Mouse (Mus musculus) spleen, adult 12 weeks (tissue): ENCODE results near the gene Ccdc191.

ENCODE experiments used
- DNase-seq: peaks from one replicate; pipeline ENCODE4 v3.0.0; 2022; ENCODE audit warnings: low spot score

Ccdc191 gene

DNA sequence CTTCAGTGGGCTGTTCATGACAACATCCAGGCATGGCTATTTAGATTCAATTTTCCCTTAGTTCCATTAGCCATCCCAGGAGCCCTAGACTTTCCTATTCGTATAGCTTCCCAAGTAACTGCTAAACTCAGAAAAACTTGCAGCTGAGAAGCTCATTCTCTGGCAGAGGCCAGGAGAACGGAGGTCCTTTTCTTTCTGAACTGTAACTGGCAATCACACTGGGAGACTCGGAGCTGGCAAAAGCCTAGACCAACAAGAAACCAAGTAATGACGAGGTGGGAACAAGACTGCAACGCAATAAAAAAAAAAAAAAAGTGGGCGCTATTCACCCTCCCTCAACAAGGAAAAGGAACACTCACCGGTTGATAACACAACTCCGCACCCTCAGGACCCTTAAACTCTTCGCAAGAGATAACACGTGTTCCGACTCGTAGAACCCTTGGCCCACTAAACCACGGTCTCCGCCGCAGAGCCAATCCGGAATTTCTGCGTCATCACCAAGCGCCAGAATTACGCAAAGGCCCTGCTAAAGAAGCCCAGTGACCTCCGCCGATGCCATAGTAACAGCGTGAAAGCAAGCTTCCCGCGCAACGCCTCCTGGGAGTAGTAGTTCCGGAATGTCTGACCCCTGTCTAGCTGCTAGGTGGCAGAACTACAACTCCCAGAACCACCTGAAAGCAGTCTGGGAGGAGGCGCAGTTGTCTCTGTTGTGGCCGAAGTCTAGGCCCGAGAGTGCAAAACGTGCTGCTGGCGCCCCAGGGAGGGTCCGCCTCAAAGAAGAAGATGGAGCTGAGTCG is at the start of gene Ccdc191:
Gene Ccdc191, plus strand, starts transcription at position 593 of the 797 bp plus-strand sequence.
- peak; percentile 96 for DNase-seq

GRCm38 (mm10) chr16:43841236-43841635 is 48.4 kb upstream of the Ccdc191 start:
- no peak for DNase-seq

DNA sequence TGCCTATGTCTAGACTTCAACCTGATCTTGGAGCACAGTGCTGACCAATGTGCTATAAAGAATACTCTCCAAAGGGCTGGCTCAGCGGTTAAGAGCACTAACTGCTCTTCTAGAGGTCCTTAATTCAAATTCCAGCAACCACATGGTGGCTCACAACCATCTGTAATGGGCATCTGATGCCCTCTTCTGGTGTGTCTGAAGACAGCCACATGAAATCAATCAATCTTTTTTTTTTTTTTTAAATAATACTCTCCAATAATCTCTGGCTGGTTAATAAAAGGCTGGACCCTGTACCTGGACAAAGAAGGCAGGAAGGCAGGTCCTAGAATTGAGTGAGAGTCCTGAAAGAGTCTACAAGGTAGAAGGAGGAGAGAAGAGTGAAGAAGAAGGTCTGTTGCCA is 39.8 kb upstream of the Ccdc191 start:
- DNase-seq, result no peak

DNA sequence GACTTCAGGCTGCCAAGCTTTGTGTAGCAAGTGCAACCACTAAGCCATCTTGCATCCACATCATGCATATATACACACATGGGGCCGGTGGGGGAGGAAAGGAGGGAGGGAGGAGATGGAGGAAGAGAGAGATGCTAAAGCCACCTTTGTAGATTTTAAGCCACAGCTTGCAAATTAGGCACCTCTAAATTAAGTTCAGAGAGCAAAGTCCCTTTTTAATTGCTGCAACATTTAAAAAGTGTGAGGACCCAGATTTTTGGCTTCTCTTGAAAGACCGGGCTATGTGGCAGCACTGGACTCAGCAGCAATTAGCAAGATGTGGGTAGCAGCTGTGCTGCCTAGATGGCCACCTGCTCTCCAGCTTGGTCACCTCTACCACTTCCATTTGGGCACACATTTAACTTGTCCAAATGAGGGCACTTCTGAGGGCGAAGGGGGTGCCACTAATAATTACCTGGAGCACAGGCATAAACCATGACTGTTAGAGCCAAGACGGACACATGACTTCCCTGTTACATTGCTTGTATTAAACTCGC is 30.6 kb upstream of the Ccdc191 start:
- no peak for DNase-seq

DNA sequence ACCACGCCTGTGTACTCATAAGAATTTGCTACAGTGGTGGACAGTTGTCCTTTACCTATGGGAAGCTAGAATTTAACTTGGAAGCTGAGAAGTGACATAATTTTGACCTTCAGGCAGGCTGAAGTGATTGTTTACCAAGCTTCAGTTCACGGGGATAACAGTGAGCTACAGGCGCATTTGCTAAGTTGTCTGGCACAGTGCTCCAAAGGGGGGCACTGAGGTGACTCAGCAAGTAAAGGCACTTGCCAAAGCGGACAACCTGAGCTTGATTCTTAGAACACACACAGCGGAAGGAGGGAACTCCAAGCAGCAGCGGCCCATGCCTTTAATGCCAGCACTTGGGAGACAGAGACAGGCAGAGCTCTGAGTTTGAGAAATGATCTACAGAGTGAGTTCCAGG is 29.0 kb upstream of the Ccdc191 start:
- DNase-seq, result no peak

GRCm38 (mm10) chr16:43869805-43870204 is 19.8 kb upstream of the Ccdc191 start:
- DNase-seq, result no peak

DNA sequence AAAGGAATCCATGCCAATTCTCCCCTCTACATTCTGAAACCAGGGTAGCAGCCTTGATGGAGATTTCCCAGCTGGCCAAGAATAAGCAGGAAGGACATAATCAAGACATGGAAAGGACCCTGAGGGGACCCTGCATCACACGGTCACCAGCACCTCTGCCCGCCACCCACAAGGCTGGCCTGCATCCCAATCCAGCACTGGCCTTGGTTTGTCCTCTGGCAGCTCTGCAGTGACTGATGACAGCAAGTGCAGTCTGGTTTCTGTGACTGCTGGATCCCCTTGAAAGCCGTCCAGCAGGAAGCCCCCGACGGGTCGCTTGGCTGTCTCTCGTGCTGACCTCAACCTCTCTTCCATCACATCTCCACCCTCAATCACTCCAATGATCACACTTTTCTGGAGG is 18.2 kb upstream of the Ccdc191 start:
- no peak for DNase-seq

DNA sequence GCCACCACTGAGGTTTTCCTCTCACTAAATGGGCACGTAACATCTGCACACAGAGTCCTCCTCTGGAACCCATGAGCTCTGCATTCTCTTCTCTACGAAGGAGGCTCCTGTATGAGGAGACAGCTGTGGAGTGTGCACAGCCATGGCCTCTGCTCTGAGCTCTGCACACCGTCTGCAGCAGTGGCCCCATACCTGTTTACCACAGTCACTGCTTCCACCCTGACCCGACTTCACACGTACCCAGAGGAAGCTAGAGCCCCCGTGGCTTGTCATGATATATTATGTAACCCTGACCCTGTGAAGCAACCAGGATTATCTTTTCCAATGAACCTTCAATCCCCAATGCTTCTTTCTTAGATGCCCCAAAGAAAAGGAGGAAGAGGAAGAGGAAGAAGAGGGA is 9.8 kb upstream of the Ccdc191 start:
- no peak for DNase-seq

- no peak for DNase-seq
Measured at GRCm38 (mm10) chr16:43881636-43882035, 8.0 kb upstream of the Ccdc191 start.

- DNase-seq, result no peak
Measured at GRCm38 (mm10) chr16:43882329-43882728, 7.3 kb upstream of the Ccdc191 start.

GRCm38 (mm10) chr16:43890005-43890336 is 371 bp downstream of the Ccdc191 start:
- no peak for DNase-seq

GRCm38 (mm10) chr16:43890747-43891336 is 1.2 kb downstream of the Ccdc191 start:
- DNase-seq, result no peak

DNA sequence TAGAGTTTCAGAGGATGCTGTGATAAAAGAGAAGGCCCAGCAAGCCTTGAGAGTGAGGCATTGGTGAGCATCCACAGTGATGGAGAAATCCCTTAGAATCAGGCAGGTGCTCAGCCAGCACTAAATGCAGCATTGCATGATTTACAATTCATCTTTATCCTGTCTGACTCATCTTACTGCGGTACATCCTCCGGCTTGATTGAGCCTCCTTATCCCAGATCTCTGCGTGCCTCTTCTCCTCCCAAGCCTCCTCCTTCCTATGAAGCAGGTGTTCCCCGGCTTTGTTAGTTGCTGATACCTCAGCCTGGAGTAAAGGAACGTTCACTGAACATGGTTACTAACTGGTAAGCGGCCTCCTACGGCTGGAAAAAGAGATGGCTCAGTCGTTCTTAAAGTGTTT is 4.9 kb downstream of the Ccdc191 start:
- no peak for DNase-seq

DNA sequence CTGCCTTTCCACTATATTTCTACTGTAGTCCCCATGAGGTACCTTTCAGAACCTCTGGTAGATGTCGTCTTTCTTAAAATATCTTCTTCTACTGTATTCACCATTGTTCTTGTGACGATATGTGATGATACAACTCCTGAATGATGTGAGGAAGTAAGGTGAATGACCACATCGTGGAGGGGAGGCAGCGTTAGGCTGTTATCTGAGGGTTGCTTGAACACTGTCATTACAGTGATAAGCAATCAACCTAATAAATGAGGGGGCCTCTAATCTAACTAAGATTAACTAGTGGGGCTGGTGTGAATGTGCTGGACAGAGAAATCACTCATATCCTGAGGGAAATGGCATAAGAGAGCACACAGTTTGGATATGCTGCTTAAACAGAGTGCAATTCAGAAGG is 10.5 kb downstream of the Ccdc191 start:
- no peak for DNase-seq

- no peak for DNase-seq
Measured at GRCm38 (mm10) chr16:43900571-43900970, 11.0 kb downstream of the Ccdc191 start.

DNA sequence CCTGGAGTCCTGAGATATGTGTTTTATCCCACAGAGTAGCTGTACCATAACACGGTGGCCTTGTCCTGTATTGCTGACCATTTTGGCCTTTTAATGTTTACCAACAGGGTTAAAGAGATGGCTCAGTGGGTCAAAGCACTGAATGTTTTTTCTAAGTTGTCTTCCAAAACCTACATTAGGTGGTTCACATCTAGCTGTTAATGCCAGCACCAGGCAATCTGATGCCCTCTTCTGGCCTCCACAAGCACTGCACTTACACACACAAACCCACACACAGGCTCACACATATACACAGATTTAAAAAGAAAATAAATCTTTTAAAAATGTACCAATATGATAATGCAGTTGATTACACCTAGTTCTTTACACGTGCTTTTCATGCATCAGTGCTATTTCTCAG is 19.3 kb downstream of the Ccdc191 start:
- no peak for DNase-seq

DNA sequence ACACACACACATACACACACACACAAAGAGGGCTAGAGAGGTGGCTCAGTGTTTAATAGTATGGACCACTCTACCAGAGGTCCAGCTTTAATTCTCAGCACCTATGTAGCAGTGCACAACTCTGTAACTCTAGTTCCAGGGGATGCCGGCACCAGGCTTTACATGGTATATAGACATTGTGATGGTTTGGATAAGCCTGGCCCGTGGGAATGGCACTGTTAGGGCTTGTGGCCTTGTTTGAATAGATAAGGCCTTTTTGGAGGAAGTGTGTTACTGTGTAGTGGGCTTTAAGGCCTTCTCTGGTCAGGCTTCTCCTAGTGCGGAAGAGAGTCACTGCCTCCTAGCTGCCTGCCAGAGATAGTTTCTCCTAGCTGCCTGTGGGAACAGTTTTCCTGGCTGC is 29.3 kb downstream of the Ccdc191 start:
- DNase-seq, result no peak

- no peak for DNase-seq
Measured at GRCm38 (mm10) chr16:43922024-43922423, 32.4 kb downstream of the Ccdc191 start.

- DNase-seq, result no peak
Measured at GRCm38 (mm10) chr16:43922630-43923029, 33.0 kb downstream of the Ccdc191 start.

- DNase-seq, result no peak
Measured at GRCm38 (mm10) chr16:43925001-43925558, 35.5 kb downstream of the Ccdc191 start.

DNA sequence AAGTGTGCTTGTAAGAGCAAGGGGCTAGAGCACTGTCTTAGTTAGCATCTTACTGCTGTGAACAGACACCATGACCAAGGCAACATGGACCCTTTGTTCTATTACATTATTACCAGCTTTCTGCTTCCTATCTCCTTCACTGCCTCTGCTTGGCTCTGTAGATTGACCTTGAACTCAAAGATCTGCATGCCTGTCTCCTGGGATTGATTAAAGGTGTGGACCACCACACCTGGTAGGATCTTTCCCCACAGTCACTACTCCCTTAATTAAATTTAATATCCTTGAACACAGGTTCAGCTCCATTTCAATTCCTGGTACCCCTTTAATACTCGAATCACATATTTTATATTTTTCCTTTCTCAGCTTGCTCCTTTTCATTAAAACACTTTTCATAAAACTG is 36.2 kb downstream of the Ccdc191 start:
- no peak for DNase-seq

DNA sequence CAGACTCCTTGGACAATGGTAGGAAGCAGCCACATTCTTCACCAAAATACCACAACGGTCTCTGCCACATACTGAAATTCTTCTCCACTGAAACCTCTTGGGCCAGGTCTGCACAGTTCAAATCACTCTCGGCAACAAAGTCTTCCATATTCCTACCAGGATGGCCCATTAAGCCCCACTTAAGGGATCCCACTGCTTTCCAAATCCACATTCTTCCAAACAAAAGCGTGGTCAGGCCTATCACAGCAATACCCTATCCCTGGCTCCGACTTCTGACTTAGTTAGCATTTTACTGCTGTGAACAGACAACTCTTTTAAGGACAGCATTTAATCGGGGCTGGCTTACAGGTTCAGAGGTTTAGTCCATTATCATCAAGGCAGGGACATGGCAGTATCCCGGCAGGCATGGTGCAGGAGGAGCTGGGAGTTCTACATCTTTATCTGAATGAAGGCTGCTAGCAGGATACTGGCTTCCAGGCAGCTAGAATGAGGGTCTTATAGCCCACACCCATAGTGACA is 36.8 kb downstream of the Ccdc191 start, which contains the start of gene Qtrt2:
Gene Qtrt2, minus strand, starts transcription at position 469 of the 519 bp plus-strand sequence.
- DNase-seq, result no peak

- no peak for DNase-seq
Measured at GRCm38 (mm10) chr16:43930577-43930976, 41.0 kb downstream of the Ccdc191 start.
